Mouse (Mus musculus): ENCODE measurements around the gene Kif5a.
A peak's percentile ranks its signal among the peaks of the same experiment; 100 is the strongest.
"Not testable (repeated sequence)": the region's sequence is repeated elsewhere in the genome, so short reads cannot be mapped to it uniquely, and the experiment has no call there.

Kif5a gene

DNA sequence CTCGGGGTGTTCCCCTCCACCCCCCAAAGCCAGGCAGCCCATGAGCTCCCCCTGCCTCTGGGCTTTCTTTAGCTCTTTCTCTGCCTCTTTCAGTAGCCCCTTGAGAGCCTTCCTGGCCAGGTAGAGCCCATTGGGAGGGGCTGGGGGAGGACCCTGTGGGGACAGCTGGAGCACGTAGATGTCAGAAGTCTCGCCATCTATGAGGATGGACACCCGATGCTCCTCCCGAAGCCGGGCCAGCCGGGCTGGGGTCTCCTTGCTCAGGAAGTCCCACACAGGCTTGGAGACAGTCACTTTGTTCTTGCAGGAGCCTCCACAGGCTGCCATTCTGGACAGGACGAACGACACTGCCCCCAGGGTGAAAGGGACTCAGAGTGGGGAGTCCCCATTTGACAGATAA lies 70.1 kb downstream of the Kif5a start:
- DNase-seq (ENCODE audit: low read depth, low spot score): no peak

DNA sequence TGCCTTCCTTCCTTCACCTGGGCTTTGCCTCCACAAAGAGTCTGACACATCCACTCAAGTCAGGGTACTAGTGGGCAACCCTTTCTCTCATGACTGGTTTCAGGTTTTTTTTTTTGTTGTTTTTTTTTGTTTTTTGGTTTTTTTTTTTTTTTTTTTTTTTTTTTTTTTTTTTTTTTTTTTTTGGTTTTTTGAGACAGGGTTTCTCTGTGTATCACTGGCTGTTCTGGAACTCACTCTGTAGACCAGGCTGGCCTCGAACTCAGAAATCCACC lies 71.2 kb downstream of the Kif5a start:
- DNase-seq (ENCODE audit: low read depth, low spot score): not testable (repeated sequence)

DNA sequence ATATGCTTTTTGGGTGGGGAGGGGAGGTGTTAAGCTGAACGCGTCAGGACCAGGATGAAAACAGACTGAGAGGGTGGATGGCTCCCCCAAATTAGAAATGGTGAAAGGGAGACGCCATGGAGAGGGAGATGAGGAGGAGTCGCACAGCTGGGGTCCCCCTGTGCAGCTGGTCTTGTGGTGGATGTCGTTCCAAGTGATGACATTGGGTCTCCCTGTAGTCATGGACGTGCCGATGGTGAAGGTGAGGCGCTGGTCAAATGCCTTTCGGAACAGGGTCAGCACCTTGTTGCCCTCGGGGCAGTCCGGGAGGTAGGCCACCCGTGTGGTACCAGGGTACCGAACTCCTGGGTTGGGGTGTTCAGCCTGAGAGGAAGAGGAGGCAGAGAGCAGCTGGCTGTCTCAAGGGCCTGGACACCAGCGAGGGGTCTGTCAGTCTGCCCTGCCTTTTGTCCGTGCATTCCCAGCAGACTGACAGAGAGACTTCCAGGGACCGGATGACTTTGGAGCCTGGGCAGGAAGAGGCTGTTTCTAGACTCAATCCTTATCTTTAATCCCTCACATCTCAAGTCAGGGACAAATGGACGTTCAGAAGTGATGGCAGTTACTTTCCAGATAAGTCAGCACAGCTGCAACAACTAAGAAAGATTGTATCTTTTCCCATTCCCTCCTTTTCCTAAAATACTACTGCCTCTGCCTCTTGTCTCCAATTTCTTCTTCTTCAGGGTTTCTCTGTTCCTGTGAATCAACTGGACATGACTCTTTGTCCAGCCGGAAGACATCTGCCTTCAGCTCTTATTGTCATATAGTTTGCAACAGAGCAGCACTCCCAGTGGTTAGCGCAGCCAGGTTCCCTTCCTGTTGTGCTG lies 71.7 kb downstream of the Kif5a start:
- no peak for DNase-seq (ENCODE audit: low read depth, low spot score)

DNA sequence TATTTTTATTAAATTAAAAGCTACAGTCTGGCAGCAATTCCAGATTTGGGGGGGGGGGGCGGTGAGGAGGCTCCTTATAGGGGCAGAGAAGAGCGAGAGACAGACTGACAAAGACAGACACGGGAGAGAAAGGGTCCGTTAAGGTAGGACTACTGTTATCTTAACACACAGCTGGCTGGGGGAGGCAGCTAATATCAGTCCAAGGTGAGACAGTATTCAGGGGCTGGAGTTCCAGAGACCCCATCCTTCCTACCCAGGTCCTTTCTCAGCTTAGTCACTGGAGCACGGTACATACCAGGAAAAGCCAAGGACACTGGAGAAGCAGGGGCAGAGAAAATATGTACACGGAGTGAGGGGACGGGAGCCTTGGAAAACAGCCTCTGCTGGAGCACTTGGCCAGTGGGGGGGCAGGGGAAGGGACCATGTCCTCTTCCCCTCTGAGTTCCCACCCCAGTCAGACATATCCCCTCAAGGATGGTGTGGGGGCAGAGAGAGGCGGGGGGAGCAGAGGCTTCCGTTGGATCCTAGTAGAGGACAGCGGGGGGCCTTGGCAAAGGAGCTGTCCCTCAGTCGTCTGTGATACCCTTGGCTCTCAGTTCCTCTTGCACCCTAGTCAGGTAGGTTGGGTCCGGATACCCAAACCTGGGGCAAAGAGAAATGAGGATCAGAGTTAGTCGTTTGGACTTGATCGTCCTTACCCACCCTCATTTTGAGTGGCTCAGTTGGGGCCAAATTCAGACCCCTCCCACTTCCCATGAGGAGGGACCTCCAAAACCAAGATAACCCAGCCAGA lies 72.6 kb downstream of the Kif5a start:
- no peak for DNase-seq (ENCODE audit: low read depth, low spot score)

DNA sequence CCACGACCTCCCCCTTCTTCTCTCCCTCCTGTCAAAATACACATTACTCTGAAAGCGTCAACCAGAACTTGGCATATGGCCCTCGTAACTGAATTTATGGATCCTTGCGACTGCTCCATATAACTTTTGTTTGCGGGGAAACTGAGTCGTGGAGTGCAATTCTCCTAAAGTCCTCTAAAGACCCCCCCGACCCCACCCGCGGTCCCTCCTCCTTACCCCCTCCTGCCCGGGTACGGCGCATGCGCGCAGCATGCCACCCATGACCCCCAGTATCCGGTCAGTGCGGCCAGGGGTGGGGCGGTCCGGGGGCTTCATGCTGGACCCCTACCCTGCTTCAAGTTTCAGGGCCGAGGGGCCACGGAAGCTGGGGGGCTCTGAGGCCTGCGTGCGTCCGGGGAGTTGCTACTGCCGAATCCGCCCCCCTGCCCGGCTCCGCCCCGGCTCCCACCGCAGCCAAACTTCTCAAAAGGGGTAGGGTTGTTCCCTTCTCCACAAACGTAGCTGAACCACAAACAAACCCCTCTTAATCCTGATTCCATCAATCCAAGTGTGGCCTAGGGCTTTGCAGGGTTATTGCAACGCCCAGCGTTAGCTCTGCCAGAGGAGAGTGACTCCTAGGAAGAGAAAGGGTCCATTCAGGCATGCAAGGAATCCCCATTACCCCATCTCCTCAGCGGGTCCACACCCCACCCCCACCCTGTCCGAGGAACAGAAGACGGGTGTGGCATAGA lies 73.3 kb downstream of the Kif5a start, which contains the start of gene Arhgef25:
Arhgef25 (minus strand) TSS at position 433 of the 731 bp plus-strand sequence.
- no peak for DNase-seq (ENCODE audit: low read depth, low spot score)

DNA sequence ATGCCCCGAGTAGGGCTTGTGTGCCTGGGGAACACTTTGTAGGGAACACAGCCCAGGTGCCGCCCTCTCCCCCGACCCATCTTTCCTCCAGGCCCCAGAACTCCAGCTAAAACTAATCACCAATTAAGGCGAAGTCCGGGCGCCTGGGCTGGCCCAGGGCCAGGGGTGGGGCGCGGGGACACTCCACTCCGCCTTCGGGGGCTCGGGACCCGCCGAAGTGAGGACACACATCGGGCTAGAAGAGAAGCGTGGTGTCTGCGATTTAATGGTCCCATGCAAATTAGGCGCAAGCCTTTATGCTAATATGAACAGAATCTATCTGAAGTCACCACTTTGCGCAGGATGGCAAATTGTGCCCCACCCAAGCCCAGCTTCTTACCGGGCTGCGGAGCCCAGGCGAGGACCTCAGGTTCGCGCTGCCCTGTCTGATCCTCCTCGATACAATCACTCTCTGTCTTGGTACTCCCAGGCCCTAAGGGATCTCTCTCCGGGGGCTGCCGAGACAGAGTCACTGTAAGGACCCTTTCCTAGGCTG lies 74.0 kb downstream of the Kif5a start:
- no peak for DNase-seq (ENCODE audit: low read depth, low spot score)

DNA sequence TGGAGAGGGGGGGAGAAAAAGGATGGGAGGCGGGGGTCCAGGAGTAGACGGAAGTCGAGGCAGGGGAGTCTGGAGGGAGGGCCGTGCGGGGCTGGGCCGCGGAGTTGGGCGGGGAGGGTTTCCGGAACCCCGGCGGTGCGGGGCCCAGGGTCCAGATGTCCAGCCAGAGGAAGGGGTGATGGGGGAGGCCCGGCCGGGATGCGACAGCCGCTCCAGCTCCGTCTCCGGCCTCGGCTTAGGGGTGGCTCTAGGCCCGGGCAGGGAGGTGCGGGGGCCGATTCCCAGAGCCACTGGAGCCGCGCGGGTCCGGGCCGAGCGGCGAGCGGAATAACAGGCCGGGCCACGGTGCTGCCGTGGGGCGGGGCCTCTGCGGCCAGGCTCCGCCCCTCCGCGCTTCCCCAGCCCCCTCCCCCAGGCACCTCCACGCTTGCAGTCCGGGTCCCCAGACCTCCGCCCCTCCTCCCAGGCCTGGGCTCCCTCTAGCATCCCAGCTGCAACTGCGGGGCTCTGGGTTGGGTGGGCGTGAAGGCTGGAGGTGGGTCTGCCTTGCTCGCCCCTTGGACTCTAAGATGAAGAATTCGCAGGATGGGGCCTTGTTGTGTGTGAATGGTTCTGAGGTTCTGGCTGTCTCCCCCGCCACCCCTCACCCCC lies 74.6 kb downstream of the Kif5a start:
- DNase-seq (ENCODE audit: low read depth, low spot score): peak; percentile 85

DNA sequence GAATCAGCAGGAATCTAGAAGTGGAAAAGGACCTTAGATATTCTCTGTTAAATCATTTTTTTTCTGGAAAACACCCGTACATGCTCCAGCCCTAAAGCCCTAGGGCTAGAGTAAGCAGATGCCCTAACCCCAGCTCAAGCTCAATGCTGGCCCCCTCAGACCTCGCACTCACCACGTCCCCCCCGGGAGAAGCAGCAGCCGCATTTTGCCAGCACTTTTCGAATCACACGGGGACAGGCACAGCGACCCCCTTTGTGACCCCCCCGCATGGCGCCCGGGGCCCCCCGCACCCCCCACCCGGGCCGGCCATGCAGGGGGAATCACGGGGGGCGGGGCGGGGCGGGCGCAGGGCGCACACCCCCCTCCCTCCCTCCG lies 75.1 kb downstream of the Kif5a start:
- no peak for DNase-seq (ENCODE audit: low read depth, low spot score)

DNA sequence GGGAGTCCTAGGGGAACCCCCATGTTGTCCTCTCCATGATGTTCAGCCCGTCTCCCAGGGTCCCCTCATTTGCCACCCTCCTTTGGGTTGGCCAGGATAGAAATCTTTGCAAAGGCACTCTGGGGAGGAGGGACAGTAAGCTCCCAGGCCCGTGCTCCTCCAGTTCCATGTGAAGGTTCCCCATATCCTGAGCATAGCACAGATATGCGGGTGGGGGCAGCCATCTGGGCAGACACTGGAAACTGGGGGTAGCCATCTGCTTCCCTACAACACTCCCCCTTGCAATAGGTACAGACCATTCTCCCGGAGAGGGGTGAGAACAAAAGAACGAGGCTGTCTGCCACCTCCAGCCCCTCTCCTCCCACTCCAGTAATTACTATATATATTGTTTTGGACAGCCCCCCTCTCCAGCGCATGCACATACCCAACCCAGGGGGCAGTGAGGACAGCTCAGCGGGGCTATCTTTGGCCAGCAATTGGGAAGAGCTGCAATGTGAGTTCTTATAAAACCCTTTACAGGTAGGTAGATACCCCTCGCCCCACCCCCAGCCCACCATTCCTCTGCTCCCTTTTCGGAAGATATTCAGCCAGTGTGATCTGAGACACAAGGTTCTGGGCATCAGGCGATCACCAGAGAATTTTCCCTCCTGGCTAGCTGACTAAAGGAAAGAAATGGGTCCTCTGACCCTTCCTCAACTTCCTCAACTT lies 75.6 kb downstream of the Kif5a start:
- no peak for DNase-seq (ENCODE audit: low read depth, low spot score)

DNA sequence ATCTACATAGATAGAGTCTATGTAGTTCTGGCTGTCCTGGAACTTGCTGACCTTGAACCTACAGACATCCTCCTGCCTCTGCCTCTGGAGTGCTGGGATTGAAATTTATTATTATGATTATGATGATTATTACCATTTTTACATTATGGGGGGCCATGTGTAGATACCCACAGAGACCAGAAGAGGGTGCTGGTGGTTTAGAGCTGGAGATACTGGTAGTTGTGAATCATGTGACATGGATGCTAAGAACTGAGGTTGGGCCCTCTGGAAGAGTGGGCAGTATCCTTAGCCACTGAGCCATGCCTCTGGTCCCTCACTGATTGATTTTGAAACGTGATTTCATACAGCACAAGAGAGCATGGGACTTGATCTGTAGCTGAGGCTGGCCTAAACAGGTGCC lies 76.7 kb downstream of the Kif5a start:
- DNase-seq (ENCODE audit: low read depth, low spot score): no peak

DNA sequence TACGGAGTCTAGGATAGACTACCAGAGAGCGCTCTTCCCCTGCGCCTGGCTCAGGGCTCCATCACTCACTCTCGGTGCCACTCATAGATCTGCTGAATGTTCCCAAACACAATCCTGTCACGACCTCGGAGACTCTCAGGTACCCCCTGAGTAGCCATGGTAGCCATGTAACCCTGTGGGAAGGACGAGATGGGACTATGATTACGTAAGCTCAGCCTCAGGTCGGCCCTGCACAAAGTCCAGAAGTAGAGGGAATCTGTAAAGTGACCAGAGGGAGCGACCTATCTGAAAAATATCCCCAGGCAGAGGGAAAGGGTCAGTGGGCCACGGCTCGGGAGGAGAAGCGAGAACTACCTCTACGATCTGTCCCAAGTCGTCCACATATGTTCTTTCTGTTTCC lies 77.6 kb downstream of the Kif5a start:
- no peak for DNase-seq (ENCODE audit: low read depth, low spot score)

DNA sequence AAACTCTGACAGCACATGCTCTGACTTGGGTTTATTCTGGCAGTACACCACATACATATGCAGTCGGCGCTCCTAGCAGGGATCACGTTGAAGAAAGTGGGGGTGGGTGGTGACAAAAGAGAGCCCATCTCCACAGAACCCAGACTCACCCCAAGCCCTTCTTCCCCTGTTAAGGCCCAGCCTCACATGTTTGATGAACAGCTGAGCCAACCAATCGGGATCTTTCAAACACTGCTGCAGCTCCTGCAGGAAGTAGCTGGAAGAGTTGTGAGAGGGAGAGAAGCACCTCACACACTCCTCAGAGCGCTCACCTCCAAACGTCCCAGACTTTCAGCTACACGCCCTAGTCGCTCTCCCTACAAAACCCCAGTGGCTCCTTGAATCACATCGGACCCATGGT lies 78.0 kb downstream of the Kif5a start:
- DNase-seq (ENCODE audit: low read depth, low spot score): peak; percentile 84

DNA sequence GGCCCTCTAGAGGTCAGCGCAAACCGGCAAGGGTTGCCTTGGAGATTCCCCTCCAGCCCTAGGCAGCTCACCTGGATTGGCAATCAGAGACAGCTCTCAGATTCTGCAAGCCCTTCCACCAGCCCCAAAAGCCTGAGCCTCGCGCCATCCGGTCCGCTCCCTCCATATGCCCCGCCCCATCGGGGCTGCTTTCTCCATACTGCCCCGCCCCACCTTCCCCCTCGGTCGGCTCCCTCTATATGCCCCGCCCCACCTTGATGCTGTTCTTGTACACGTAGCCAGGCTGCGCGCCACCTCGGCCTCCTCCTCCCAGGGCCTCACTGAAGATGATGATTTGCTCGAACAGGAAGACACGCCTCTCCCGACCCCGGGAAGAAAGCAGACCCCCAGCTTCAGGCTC lies 79.4 kb downstream of the Kif5a start:
- peak; percentile 91 for DNase-seq (ENCODE audit: low read depth, low spot score)

DNA sequence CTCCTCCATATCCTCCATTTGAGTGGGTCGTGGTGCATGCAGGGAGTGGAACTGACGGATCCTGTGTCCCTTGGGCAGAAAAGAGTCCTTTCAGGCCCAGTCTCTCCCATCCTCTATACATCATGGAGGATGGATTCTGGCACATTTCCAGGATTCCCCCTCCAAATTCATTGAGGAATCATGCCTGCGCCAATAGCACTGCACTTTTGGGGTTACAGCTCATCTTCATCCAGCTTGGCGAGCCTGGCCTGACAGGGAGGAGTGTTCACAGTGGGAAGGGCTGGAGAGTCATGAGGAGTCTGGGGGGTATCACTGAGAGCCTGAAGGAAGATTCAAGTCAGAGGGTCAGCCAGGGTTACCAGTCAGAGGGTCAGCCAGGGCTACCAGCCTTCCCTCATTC lies 80.5 kb downstream of the Kif5a start:
- DNase-seq (ENCODE audit: low read depth, low spot score): no peak

DNA sequence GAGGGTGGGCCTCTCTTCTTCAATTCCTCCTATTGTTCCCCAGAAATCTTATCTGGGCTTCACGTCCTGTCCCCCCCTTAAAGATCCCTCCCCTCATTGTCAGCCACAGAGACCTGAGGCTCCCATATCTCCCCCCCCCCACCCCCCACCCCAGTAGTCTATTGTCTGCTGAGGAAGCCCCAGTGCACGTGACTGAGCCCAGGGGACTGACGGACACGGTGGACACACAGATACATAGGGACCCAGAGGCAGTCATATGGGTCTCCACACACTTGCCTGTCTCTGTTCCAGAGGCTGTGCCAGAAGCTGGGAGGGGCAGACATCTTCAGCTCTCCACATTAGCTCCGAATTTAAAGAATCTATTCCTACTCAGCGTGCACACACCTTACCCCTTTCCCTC lies 81.6 kb downstream of the Kif5a start:
- no peak for DNase-seq (ENCODE audit: low read depth, low spot score)

DNA sequence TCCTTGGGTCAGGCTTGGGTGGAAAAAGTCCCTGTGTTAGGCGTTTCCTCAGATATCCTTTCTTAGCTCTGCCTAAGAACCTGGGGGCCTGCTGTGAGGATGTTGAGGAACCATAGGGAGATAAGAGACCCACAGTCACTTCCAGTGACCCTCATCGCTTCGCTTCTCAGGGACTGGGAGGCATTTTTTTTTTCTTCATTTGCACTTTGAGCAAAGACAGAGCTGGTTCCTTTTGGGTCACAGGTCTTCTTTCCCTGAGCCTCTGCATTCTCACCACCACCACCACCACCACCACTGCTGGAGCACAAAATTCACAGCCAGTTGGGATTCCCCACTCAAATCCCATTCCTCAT lies 82.5 kb downstream of the Kif5a start:
- DNase-seq (ENCODE audit: low read depth, low spot score): no peak

DNA sequence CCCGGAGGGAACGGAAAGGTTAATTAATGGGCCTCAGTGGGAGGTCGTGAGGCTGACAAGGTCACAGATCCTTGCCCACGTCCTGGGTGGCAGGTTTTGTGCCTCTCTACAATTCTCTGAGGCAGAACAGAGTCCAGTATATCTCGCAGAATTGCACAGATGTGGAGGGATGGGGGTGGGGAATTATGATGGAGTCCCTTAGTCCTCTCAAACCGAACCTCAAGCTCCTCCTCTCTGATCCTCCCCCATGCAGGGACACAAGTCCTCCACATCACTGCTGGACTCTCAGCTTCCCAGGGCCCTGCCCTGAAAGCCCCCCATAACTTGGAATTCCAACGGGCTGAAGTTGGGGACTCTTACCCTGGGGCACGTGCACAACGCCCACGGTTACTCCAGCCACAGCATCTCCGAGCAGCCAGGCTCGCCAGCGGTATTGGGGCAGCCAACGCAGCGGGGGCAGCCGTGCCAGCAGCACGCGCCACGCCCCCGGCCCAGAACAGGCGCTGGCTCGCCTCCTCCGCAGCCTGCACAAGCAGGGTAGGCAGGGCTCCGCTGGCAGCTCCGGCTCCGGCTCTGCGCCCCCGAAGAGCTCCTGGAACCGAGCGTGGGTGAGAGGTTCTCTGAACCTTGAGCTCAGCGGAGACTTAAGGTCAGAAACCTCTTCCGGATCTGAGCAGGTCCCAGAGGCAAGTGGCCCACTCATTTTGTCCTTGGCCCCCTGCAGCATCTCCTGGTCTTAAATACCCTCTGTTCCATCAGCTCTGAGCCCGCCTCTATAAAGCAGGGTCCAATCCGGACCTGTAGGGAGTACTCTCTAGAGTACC lies 83.1 kb downstream of the Kif5a start, which contains the start of gene Slc26a10:
Slc26a10 (minus strand) TSS at position 775 of the 824 bp plus-strand sequence.
- no peak for DNase-seq (ENCODE audit: low read depth, low spot score)

DNA sequence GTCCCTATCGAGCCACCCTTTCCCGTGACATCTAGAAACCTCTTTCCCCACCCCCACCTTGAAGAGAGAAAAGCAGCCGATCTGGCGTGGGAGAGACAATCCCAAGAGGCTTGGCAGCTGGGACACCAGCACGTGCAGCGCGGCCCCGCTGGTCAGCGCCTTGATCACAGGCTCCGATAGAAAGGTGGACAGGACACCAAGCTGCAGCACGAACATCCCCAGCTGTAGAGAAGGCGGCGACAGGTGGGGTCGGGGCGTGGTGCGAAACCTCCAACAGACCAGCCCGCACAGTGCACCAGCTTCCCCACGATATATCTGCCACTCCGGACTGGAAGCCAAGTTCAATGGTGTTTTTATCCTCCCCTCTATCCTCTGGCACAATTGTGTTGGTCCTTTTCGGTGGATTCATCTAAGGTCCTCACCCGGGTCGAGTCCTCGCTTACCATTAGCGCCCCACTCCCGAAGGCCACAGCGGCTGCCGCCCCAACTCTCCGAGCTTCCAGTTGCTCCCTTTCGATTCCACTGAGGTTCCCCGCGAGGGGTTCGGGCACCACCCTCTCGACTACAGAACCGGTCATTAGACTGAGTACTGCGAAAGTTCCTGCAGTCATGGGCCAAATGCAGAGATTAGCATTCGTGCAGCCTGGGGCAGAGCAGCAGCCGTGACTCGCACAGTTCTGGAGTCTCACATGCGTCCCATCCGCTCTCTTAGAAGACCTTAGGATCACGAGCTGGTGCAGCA lies 84.7 kb downstream of the Kif5a start:
- no peak for DNase-seq (ENCODE audit: low read depth, low spot score)

DNA sequence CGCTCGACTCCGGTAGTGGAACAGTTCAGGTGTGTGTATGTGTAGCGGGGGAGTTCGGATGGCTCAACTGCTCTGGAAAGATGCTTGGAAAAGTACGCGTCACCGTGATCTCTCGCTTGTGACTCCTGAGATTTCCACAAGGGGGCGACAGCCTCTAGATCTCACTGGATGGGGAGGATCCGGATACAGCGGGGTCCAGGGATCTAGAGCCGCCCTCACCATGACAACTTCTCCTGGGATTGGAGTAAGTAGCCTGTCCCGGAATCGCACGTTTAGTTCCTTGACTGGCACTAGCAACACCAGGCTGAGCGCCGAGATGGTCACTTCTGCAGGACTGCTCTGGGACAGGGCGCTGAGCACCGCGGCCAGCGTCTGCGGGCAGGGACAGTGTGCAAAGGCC lies 85.4 kb downstream of the Kif5a start:
- DNase-seq (ENCODE audit: low read depth, low spot score): peak; percentile 92
